Mouse (Mus musculus): ENCODE data around the gene Ap1b1.
A peak's percentile ranks its signal among the peaks of the same experiment; 100 is the strongest.

Ap1b1 gene

GRCm38 (mm10) chr11:5035421-5035820 lies 48.8 kb downstream of the Ap1b1 start:
- no peak for DNase-seq (ENCODE audit: low spot score)

- no peak for DNase-seq (ENCODE audit: low spot score)
Observed at GRCm38 (mm10) chr11:5037146-5037854, 50.7 kb downstream of the Ap1b1 start.

GRCm38 (mm10) chr11:5040585-5040984 lies 54.0 kb downstream of the Ap1b1 start:
- DNase-seq (ENCODE audit: low spot score) = no peak

GRCm38 (mm10) chr11:5041144-5041780 lies 54.6 kb downstream of the Ap1b1 start:
- DNase-seq (ENCODE audit: low spot score) = no peak

DNA sequence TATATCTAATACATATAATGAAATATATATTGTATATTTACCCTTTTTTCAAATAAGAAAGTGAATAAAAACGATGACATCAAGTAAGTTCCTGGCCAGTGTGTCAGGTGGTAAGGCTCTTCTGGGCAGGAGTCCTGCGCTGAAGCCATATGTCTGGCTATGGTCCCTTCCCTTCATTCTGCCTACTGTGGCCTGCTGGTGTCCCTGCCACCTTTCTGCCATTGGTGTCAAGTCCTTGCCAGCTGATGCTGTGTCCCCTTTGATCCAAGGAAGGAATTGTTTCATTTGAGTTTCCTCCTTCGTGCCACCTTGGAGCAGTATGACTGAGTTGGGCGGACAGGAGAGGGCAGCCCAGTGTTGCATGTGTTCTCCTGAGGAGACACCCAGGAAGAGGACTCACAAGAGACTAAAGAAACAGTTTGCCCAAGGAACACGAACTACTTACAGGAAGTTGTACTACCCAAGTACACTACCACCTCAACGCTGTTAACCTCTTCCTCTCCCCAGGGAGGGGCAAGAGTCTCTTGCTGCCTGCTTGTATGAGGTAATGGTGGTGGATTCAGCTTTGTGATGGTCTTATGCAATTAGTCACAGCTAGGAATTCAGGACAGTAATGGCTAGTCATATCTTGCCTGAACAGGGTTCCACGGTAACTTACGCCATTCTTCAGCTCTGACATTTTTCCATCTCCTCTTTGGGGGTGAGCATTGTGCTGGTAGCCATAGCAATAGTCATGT lies 56.2 kb downstream of the Ap1b1 start:
- no peak for DNase-seq (ENCODE audit: low spot score)

DNA sequence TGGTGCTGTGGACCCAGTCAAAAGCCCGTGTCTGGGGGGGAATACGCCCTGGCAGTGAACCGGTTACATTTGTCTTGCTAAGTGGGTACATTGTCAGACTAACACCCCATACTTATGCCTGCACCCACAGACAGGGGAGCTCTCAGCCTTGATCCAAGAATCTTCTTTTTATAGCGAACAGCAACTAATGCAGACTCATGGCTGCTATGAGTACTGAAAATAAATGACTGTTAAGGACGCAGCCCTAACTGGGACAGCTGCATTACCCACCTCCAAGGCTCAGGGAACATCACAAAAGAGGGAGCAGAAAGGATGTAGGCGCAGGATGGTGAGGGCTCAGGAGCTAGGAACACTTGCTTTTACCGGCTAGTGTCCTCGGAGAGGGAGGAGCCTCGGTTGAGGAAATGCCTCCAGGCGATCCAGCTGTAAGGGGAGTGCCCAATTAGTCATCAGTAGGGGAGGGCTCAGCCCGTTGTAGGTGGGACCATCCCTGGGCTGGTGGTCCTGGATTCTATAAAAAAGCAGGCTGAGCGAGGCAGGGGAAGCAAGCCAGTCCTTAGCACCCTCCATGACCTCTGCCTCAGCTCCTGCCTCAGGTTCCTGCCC lies 59.8 kb downstream of the Ap1b1 start:
- DNase-seq (ENCODE audit: low spot score) = no peak

- no peak for DNase-seq (ENCODE audit: low spot score)
Observed at GRCm38 (mm10) chr11:5051629-5052028, 65.0 kb downstream of the Ap1b1 start.

DNA sequence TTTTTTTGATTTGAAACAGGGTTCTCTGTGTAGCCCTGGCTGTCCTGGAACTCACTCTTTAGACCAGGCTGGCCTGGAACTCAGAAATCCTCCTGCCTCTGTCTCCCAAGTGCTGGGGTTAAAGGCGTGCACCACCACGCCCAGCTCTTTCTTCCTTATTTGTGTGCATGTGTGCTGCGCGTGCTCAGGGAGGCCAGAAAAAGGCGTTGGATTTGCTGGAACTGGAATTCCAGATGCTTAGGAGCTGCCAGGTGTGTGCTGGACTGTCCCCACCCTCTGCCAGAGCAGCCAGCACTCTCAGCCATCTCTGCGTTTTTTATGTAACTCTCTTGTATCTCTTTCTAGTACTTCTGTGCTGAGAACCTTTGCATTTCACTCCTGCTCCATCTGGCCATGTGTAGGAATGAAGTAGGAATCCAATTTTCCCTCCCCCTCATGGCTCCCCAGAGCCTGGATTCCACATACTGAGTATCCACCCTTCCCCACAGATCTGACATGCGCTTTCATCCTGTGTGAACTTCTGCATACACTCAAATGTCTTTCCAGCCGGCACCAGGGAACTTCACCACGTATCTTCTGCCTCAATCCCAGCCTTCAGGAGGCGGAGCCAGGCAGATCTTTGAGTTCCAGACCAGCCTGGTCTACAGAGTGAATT lies 65.7 kb downstream of the Ap1b1 start:
- DNase-seq (ENCODE audit: low spot score) = no peak

DNA sequence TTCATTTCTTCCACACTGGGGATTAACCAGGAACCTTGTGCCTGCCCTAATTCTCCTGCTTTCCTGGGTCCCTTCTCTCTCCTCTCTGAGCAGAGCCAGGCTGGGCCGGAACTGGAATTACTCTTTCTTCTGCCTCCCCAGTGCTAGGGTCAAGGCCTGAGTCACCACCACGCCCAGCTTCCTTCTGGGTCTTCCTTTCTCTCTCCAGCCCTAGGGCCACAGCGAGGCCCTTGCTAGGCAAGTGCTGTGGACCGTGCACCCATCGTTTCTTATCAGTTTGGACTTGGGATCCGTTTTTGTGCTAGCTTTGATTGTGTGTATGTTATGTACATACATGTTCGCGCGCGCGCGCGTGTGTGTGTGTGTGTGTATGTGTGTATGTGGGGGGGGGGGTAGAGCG lies 67.5 kb downstream of the Ap1b1 start:
- DNase-seq (ENCODE audit: low spot score) = no peak

DNA sequence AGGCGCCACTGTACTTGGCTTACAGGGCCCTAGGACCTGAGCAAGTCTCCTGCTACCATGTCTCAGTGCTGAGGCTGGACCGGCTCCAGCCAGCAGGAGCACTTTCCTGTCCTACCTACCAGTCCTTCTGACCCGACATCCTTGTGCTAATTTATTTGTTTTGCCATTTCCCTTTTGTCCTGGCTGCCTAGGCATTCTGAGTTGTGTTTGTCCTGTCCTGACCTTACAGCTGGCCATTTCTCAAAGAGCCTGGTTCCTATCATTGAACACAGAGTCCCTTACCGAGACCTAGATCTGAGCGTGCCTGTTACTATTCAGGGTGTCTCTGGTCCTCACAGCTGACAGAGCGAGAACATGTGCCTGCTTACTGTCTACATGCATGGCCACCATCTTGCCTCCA lies 68.2 kb downstream of the Ap1b1 start:
- DNase-seq (ENCODE audit: low spot score) = no peak

- no peak for DNase-seq (ENCODE audit: low spot score)
Observed at GRCm38 (mm10) chr11:5055945-5056938, 69.6 kb downstream of the Ap1b1 start.

- DNase-seq (ENCODE audit: low spot score) = no peak
Observed at GRCm38 (mm10) chr11:5057064-5057463, 70.4 kb downstream of the Ap1b1 start.

GRCm38 (mm10) chr11:5057541-5057855 lies 70.9 kb downstream of the Ap1b1 start:
- no peak for DNase-seq (ENCODE audit: low spot score)

DNA sequence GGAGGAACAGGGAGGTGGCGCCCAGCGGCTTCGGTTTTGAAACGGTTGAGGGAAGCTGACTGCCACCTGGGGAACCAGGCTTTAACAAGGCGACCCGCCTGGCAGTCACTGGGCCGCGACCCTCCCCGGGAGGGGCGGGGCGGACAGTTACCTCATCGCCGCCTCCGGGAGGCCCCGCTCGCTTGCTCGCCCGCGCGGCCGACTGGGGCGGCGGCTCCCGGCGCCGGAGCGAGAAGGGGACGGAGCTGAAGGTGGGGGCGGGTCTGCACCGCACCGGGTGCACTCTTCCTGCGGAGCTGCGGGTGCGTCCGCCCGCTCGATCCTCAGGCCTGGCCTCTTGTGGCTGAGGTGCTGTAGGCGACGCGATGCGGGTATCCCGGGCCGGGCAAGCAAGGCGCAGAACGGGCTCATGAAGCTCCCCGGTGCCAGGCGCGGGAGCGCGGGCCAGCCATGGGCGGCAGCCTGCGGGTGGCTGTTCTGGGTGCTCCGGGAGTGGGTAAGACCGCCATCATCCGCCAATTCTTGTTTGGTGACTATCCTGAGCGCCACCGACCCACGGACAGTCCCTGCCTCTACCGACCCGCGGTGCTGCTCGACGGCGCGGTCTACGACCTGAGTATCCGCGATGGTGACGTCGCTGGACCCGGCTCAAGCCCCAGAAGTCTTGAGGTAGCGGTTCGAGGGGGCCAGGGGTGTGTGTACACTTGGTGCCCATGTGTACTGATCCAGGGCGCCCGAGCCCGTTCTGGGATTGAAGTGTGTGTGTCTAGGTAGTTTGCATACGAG lies 71.4 kb downstream of the Ap1b1 start, which contains the start of gene Rasl10a:
Gene Rasl10a, plus strand, starts transcription at position 273 of the 786 bp plus-strand sequence.
- no peak for DNase-seq (ENCODE audit: low spot score)

DNA sequence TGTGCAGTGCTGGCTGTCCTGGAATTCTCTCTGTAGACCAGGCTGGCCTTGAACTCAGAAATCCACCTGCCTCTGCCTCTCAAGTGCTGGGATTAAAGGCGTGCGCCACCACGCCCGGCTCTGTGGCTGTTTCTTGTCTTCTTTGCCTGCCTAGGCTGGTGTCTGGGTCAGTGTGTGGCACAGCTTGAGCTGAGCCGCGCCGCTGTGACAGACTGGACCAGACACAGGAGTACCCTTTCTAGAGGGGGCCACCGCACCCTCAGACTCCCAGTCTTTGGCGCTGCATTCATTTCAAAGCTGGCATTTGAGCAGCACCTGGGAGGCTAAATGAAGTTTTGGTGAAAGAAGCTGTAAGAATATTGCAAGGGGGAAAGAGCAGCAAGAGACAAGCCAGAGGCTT lies 72.2 kb downstream of the Ap1b1 start:
- DNase-seq (ENCODE audit: low spot score) = no peak

DNA sequence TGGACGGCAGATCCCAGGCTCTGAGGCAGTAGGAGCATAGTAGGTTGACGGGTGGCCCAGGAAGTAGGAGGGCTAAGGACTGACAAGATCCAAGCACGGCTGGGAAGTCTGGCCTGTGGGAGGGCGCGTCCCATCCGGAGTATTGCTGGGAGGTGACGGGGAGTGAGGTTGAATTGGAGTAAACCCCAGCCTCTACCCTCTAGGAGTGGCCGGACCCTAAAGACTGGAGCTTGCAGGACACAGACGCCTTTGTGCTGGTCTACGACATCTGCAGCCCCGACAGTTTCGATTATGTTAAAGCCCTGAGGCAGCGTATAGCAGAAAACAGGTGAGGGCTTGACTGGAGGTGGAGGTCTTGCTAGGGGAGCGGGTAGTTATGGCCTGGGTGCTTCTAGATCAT lies 72.6 kb downstream of the Ap1b1 start:
- no peak for DNase-seq (ENCODE audit: low spot score)

GRCm38 (mm10) chr11:5059704-5060156 lies 73.1 kb downstream of the Ap1b1 start:
- DNase-seq (ENCODE audit: low spot score) = no peak

- DNase-seq (ENCODE audit: low spot score) = no peak
Observed at GRCm38 (mm10) chr11:5060756-5061412, 74.3 kb downstream of the Ap1b1 start.

- peak; percentile 96 for DNase-seq (ENCODE audit: low spot score)
Observed at GRCm38 (mm10) chr11:5061413-5062139, 75.0 kb downstream of the Ap1b1 start.
